Mouse (Mus musculus): Measurements from ENCODE around the gene Ror1. TPM values are rescaled to one million over a fixed set of nuclear protein-coding genes. Genes with fewer than 3 reads are reported as not detected.

The Ror1 gene
- total and polyA plus RNA-seq, 2 experiments from 2014 or later, result 10.3 to 17.5 TPM

GRCm38 (mm10) chr4:100118676-100119075, 23.1 kb downstream of the Ror1 start:
- ATAC-seq (ENCODE audit: insufficient read depth, low read depth), result no peak
- peaks cover 23% of the 10 kb centered on the region for H3K4me1 ChIP-seq (ENCODE audit: control insufficient read depth, insufficient read depth)
- H3K4me3 ChIP-seq (ENCODE audit: low read depth, low read length), result no peak overlapping the region
- TF ChIP-seq EP300 (IDR thresholded peaks at IDR 0.05; ENCODE audit: low read depth) (no peak), CTCF (IDR thresholded peaks at IDR 0.05; ENCODE audit: low read depth) (no peak)
- H3K27me3 ChIP-seq (ENCODE audit: control insufficient read depth, insufficient read depth, low read length), result no peaks in the 10 kb centered on the region
- 65% methylated on average over 4 of the region's 4 CpGs for WGBS
- no peak overlapping the region for H3K4me2 ChIP-seq (ENCODE audit: low read depth, low read length)
- no peaks in the 10 kb centered on the region for H3K36me3 ChIP-seq (replicated peaks; ENCODE audit: control insufficient read depth, insufficient read depth, low read length)
- H3K27ac ChIP-seq (ENCODE audit: low read depth), result no peak overlapping the region
- no peaks in the 10 kb centered on the region for H3K9me3 ChIP-seq (replicated peaks; ENCODE audit: control insufficient read depth, low read length)
- H3K9ac ChIP-seq (replicated peaks; ENCODE audit: low read depth, low read length), result no peak overlapping the region
- DNase-seq (ENCODE audit: low spot score), result no peak

- 92% methylated on average over 1 of the region's 1 CpGs for WGBS
- no peak for ATAC-seq (ENCODE audit: insufficient read depth, low read depth)
- Histone ChIP-seq H3K4me3 (ENCODE audit: low read depth, low read length) (no peak overlapping the region), H3K9me3 (replicated peaks; ENCODE audit: control insufficient read depth, low read length) (no peaks in the 10 kb centered on the region), H3K27me3 (ENCODE audit: control insufficient read depth, insufficient read depth, low read length) (no peaks in the 10 kb centered on the region), H3K36me3 (replicated peaks; ENCODE audit: control insufficient read depth, insufficient read depth, low read length) (no peaks in the 10 kb centered on the region), H3K4me2 (ENCODE audit: low read depth, low read length) (no peak overlapping the region), H3K4me1 (ENCODE audit: control insufficient read depth, insufficient read depth) (peaks cover 19% of the 10 kb centered on the region; the same call in 1 of the 2 replicates), H3K9ac (replicated peaks; ENCODE audit: low read depth, low read length) (no peak overlapping the region), H3K27ac (ENCODE audit: low read depth) (no peak overlapping the region)
- TF ChIP-seq CTCF (IDR thresholded peaks at IDR 0.05; ENCODE audit: low read depth) (no peak), EP300 (IDR thresholded peaks at IDR 0.05; ENCODE audit: low read depth) (no peak)
- DNase-seq (ENCODE audit: low spot score), result no peak
These were observed 23.8 kb downstream of the Ror1 start for GRCm38 (mm10) chr4:100119431-100119830.

DNA sequence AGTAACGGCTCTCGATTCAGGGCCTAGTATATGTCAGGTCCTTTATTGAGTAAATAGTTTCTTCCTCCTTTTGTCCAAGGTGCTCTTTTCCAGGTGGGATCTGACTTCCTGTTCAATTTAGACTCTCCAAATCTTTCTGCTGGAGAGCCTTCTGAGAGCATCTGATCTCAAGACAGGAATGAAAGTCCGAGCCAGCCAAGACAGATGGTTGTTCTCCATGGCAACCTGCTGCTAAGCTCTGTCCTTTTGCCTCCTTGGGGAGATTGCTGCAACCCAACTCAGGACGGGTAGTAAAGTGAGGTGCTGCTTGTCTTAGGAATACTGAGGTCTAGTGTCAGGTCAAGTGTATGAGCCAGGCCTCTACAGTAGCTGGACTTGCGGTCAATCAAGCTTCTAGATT, 25.0 kb downstream of the Ror1 start:
- Histone ChIP-seq H3K4me2 (ENCODE audit: low read depth, low read length) (no peak overlapping the region), H3K27ac (ENCODE audit: low read depth) (no peak overlapping the region), H3K9me3 (replicated peaks; ENCODE audit: control insufficient read depth, low read length) (no peaks in the 10 kb centered on the region), H3K36me3 (replicated peaks; ENCODE audit: control insufficient read depth, insufficient read depth, low read length) (no peaks in the 10 kb centered on the region), H3K27me3 (ENCODE audit: control insufficient read depth, insufficient read depth, low read length) (no peaks in the 10 kb centered on the region), H3K4me3 (ENCODE audit: low read depth, low read length) (no peak overlapping the region), H3K4me1 (ENCODE audit: control insufficient read depth, insufficient read depth) (peaks cover 18% of the 10 kb centered on the region; the same call in 1 of the 2 replicates), H3K9ac (replicated peaks; ENCODE audit: low read depth, low read length) (no peak overlapping the region)
- ATAC-seq (ENCODE audit: insufficient read depth, low read depth) (no peak), DNase-seq (ENCODE audit: low spot score) (no peak)
- 86% methylated on average over 5 of the region's 5 CpGs for WGBS
- TF ChIP-seq EP300 (IDR thresholded peaks at IDR 0.05; ENCODE audit: low read depth), result no peak
- no peak for TF ChIP-seq CTCF (IDR thresholded peaks at IDR 0.05; ENCODE audit: low read depth)

DNA sequence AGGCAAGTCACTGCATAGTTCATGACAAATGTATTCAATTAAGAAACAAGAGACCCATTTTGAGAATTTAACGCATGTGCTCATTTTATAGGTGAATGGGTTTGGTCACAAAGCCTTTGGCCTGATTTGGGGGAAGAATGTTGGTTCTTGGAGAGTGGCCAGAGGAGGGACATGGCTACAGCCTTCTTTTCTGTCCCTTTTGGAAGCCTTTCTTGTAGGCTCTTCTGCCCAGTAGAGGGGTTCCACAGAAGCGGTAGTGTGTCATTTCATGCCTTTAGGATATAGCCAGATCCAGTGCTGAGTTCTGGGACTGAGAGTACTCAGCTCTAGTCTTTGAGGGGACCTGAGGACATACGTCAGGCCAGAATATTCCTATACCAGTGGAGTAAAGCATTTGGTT, 26.8 kb downstream of the Ror1 start:
- Histone ChIP-seq H3K9me3 (replicated peaks; ENCODE audit: control insufficient read depth, low read length) (no peaks in the 10 kb centered on the region), H3K36me3 (replicated peaks; ENCODE audit: control insufficient read depth, insufficient read depth, low read length) (no peaks in the 10 kb centered on the region), H3K9ac (replicated peaks; ENCODE audit: low read depth, low read length) (no peak overlapping the region), H3K4me3 (ENCODE audit: low read depth, low read length) (no peak overlapping the region), H3K4me2 (ENCODE audit: low read depth, low read length) (no peak overlapping the region), H3K4me1 (ENCODE audit: control insufficient read depth, insufficient read depth) (peaks cover 18% of the 10 kb centered on the region; the same call in 1 of the 2 replicates), H3K27me3 (ENCODE audit: control insufficient read depth, insufficient read depth, low read length) (no peaks in the 10 kb centered on the region), H3K27ac (ENCODE audit: low read depth) (no peak overlapping the region)
- ATAC-seq (ENCODE audit: insufficient read depth, low read depth), result no peak
- WGBS, result 94% methylated on average over 3 of the region's 3 CpGs
- no peak for TF ChIP-seq CTCF (IDR thresholded peaks at IDR 0.05; ENCODE audit: low read depth)
- no peak for TF ChIP-seq EP300 (IDR thresholded peaks at IDR 0.05; ENCODE audit: low read depth)
- no peak for DNase-seq (ENCODE audit: low spot score)

DNA sequence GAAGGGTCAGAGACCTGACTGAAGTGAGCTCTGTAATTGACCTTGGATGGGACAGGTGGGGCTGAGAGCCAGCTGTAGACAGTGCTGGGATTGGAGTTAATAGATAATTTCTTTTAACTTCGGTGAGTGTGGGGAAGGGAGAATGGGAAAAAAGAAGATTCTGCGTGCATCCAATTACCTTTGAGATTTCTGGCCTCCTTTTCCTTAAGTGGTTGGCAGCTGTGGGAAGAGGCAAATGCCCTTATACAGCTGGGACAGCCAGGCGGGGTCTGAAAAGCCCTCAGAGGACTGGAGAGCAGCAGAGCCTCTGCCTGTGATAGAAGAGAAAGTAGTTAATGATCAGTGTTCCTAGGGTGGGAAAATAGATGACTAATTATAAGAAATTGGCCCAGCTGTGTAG, 27.9 kb downstream of the Ror1 start:
- 69% methylated on average over 3 of the region's 3 CpGs for WGBS
- no peaks in the 10 kb centered on the region for H3K9me3 ChIP-seq (replicated peaks; ENCODE audit: control insufficient read depth, low read length)
- no peak overlapping the region for H3K4me3 ChIP-seq (ENCODE audit: low read depth, low read length)
- no peak overlapping the region for H3K9ac ChIP-seq (replicated peaks; ENCODE audit: low read depth, low read length)
- H3K27me3 ChIP-seq (ENCODE audit: control insufficient read depth, insufficient read depth, low read length), result no peaks in the 10 kb centered on the region
- no peak overlapping the region for H3K27ac ChIP-seq (ENCODE audit: low read depth)
- ATAC-seq (ENCODE audit: insufficient read depth, low read depth) (peak; percentile 33; the same call in 1 of the 2 replicates), DNase-seq (ENCODE audit: low spot score) (no peak)
- peaks cover 22% of the 10 kb centered on the region for H3K4me1 ChIP-seq (ENCODE audit: control insufficient read depth, insufficient read depth)
- no peak overlapping the region for H3K4me2 ChIP-seq (ENCODE audit: low read depth, low read length)
- TF ChIP-seq EP300 (IDR thresholded peaks at IDR 0.05; ENCODE audit: low read depth), result no peak
- no peak for TF ChIP-seq CTCF (IDR thresholded peaks at IDR 0.05; ENCODE audit: low read depth)
- H3K36me3 ChIP-seq (replicated peaks; ENCODE audit: control insufficient read depth, insufficient read depth, low read length), result no peaks in the 10 kb centered on the region

- DNase-seq (ENCODE audit: low spot score), result no peak
- no peak for ATAC-seq (ENCODE audit: insufficient read depth, low read depth)
- Histone ChIP-seq H3K9me3 (replicated peaks; ENCODE audit: control insufficient read depth, low read length) (no peaks in the 10 kb centered on the region), H3K4me1 (ENCODE audit: control insufficient read depth, insufficient read depth) (peaks cover 27% of the 10 kb centered on the region), H3K4me2 (ENCODE audit: low read depth, low read length) (no peak overlapping the region), H3K9ac (replicated peaks; ENCODE audit: low read depth, low read length) (no peak overlapping the region), H3K4me3 (ENCODE audit: low read depth, low read length) (no peak overlapping the region), H3K36me3 (replicated peaks; ENCODE audit: control insufficient read depth, insufficient read depth, low read length) (no peaks in the 10 kb centered on the region), H3K27ac (ENCODE audit: low read depth) (no peak overlapping the region), H3K27me3 (ENCODE audit: control insufficient read depth, insufficient read depth, low read length) (no peaks in the 10 kb centered on the region)
- no peak for TF ChIP-seq EP300 (IDR thresholded peaks at IDR 0.05; ENCODE audit: low read depth)
- no peak for TF ChIP-seq CTCF (IDR thresholded peaks at IDR 0.05; ENCODE audit: low read depth)
These were observed 28.5 kb downstream of the Ror1 start for GRCm38 (mm10) chr4:100124056-100124455.
